Comparison of ENCODE assay signal across 15 mouse cellular contexts in genomic region chr13:34767527-34768292, GRCm38 (mm10). TPM values are rescaled to one million over a fixed set of nuclear protein-coding genes. Genes with fewer than 3 reads are reported as not detected.
DNase-seq lines count a peak whose midpoint lies in the region; ATAC-seq lines count a peak whose summit lies in the region.
"Had no signal": no experiment of that assay in that cellular context is flagged by ENCODE, and none has a peak within 500 bp of the region (broad histone marks: within the 10 kb centered on the region; RNA-seq: fewer than 3 reads in every experiment).

No protein-coding gene starts in this region.

- H3K9ac ChIP-seq in heart, embryonic 15.5 days: no peak overlapping the region
- H3K9ac ChIP-seq in lung, embryonic 16.5 days (ENCODE audit: low read length): no peak overlapping the region

- 0 out of 2 replicates have a peak, but pooled peaks have one; percentile 27 for ATAC-seq in heart, embryonic 15.5 days (replicated peaks; ENCODE audit: insufficient number of reproducible peaks, insufficient read depth, low FRiP score, low read depth)
- ATAC-seq in lung, embryonic 16.5 days (ENCODE audit: low read depth): peak; percentile 41; the same call in 1 of the 2 replicates

- H3K27me3 ChIP-seq in heart, embryonic 15.5 days: no peaks in the 10 kb centered on the region
- H3K27me3 ChIP-seq in lung, embryonic 16.5 days (ENCODE audit: control insufficient read depth, insufficient read depth, low read depth, low read length): no peaks in the 10 kb centered on the region

- no peaks in the 10 kb centered on the region for H3K9me3 ChIP-seq in heart, embryonic 15.5 days (replicated peaks)
- no peaks in the 10 kb centered on the region for H3K9me3 ChIP-seq in lung, embryonic 16.5 days (ENCODE audit: control insufficient read depth, low read length)

- H3K36me3 ChIP-seq in heart, embryonic 15.5 days: no peaks in the 10 kb centered on the region
- H3K36me3 ChIP-seq in lung, embryonic 16.5 days (ENCODE audit: control insufficient read depth, insufficient read depth, low read length): no peaks in the 10 kb centered on the region

- H3K4me3 ChIP-seq in heart, embryonic 15.5 days: no peak overlapping the region
- no peak overlapping the region for H3K4me3 ChIP-seq in lung, embryonic 16.5 days (ENCODE audit: low read length)

- no peak for DNase-seq in heart, adult 18-20 months
- no peak for DNase-seq in lung, postnatal 10 days
- peak; percentile 30 to 38 for DNase-seq in frontal cortex, postnatal 36 days (ENCODE audit: low spot score in 2 of 2)
- peak; percentile 29 to 32 for DNase-seq in right cerebral cortex, adult 2 months (ENCODE audit: low spot score in 2 of 2)
- no peak for DNase-seq in cerebellum, adult 11 months
- DNase-seq in embryo, embryonic 9.5 days (ENCODE audit: extremely low spot score): no peak
- DNase-seq: cerebellum, adult 8-10 months; kidney, adult 11 months; spleen, adult 18-20 months had no signal

- H3K4me1 ChIP-seq in heart, embryonic 15.5 days (replicated peaks): no peaks in the 10 kb centered on the region
- H3K4me1 ChIP-seq in lung, embryonic 16.5 days (replicated peaks; ENCODE audit: control insufficient read depth, insufficient read depth, low read length): 0 out of 2 replicates have a peak, but pooled peaks cover 5% of the 10 kb centered on the region

- H3K4me2 ChIP-seq in heart, embryonic 15.5 days: no peak overlapping the region
- no peak overlapping the region for H3K4me2 ChIP-seq in lung, embryonic 16.5 days (ENCODE audit: low read depth, low read length)

- no peak overlapping the region for H3K27ac ChIP-seq in heart, embryonic 15.5 days
- H3K27ac ChIP-seq in lung, embryonic 16.5 days (ENCODE audit: low read length): no peak overlapping the region

- WGBS in heart, embryonic 15.5 days: 78% methylated on average over 18 of the region's 18 CpGs
- whole genome bisulfite sequencing in lung, embryonic 16.5 days: 69% methylated on average over 18 of the region's 18 CpGs

RNA-seq across cellular contexts. Expression of gene Fam50b, which starts 33.1 kb away (rescaled TPM):
- not detected in 2 replicates for polyA plus RNA-seq in heart, embryonic 15.5 days (2015; fragmentation: Nextera tagmentation; extraction: Ambion mirVana)
- total RNA-seq in heart, adult 18-20 months (2021): not detected
- polyA plus RNA-seq in lung, embryonic 16.5 days (2015; fragmentation: Nextera tagmentation; extraction: Ambion mirVana): not detected in 2 replicates
- total RNA-seq: heart, postnatal 25 days; liver, adult 2 months; monocyte, adult 5-6 weeks had no signal
- polyA plus RNA-seq: large intestine, adult 2 months had no signal

Comparison
In these comparisons a context has a peak if more than half of its experiments do, and no peak if none do; other contexts are left out.
1. DNase-seq: peak in frontal cortex, postnatal 36 days (2 of 2) and right cerebral cortex, adult 2 months (2 of 2); none in heart, adult 18-20 months (0 of 2), lung, postnatal 10 days (single experiment), cerebellum, adult 11 months (single experiment) and embryo, embryonic 9.5 days (single experiment).